Mouse (Mus musculus) heart, embryonic 14.5 days (tissue): ENCODE results near the gene Cobll1. TPM values are rescaled to one million over a fixed set of nuclear protein-coding genes. Genes with fewer than 3 reads are reported as not detected.

Experiments
- ATAC-seq: fragments of 200-750 bp; cut with Nextera tagmentation; 2 replicates; pipeline ENCODE4 v1.8.0; 2017; ENCODE audit warnings: low read depth, moderate TSS enrichment; ENCODE audit not compliant: insufficient number of reproducible peaks, insufficient read depth, low FRiP score
- H3K27ac ChIP-seq, 2 experiments: fragments of 200-500 bp in 1 of 2; fragments of 300-500 bp in 1 of 2; sonication (generic) in 1 of 2; replicated peaks in 1 of 2; 2 replicates each; pipeline ENCODE4 v1.5.1; 2012 to 2014; ENCODE audit warnings: low read depth in 2 of 2, low read length in 2 of 2, control low read depth in 1 of 2, mild to moderate bottlenecking in 1 of 2, mixed read lengths in 1 of 2; ENCODE audit not compliant: control insufficient read depth in 1 of 2, insufficient read depth in 1 of 2
- H3K27me3 ChIP-seq: fragments of 300-500 bp; sonication (generic); 2 replicates; pipeline ENCODE4 v1.6.1; 2014; ENCODE audit warnings: mild to moderate bottlenecking, low read length, control low read depth; ENCODE audit not compliant: control insufficient read depth, insufficient read depth
- H3K36me3 ChIP-seq: fragments of 300-500 bp; sonication (generic); 2 replicates; pipeline ENCODE4 v1.6.1; 2014; ENCODE audit warnings: mild to moderate bottlenecking, control low read depth, low read length, mixed read lengths; ENCODE audit not compliant: control insufficient read depth, insufficient read depth
- H3K4me1 ChIP-seq, 2 experiments: fragments of 200-500 bp in 1 of 2; fragments of 300-500 bp in 1 of 2; sonication (generic) in 1 of 2; 2 replicates each; pipeline ENCODE4 v1.6.1; 2012 to 2014; ENCODE audit warnings: low read length in 2 of 2, control low read depth in 1 of 2, mixed read lengths in 1 of 2; ENCODE audit not compliant: control insufficient read depth in 2 of 2, insufficient read depth in 2 of 2
- H3K4me2 ChIP-seq: fragments of 300-500 bp; sonication (generic); 2 replicates; pipeline ENCODE4 v1.6.1; 2014; ENCODE audit warnings: mild to moderate bottlenecking, low read length
- H3K4me3 ChIP-seq, 2 experiments: fragments of 200-500 bp in 1 of 2; fragments of 300-500 bp in 1 of 2; sonication (generic) in 1 of 2; 2 replicates each; pipeline ENCODE4 v1.5.1; 2012 to 2014; ENCODE audit warnings: low read length in 2 of 2, mild to moderate bottlenecking in 2 of 2, control low read depth in 1 of 2, low read depth in 1 of 2, moderate library complexity in 1 of 2; ENCODE audit not compliant: control insufficient read depth in 1 of 2, insufficient read depth in 1 of 2
- H3K9ac ChIP-seq: fragments of 300-500 bp; sonication (generic); 2 replicates; pipeline ENCODE4 v1.6.1; 2014; ENCODE audit warnings: mild to moderate bottlenecking, low read length
- H3K9me3 ChIP-seq: fragments of 300-500 bp; sonication (generic); 2 replicates; pipeline ENCODE4 v1.6.1; 2016; ENCODE audit warnings: low read length, control low read depth; ENCODE audit not compliant: control insufficient read depth
- WGBS: fragments of 180-500 bp; shearing (Covaris S2); extraction: QIAGEN DNeasy Blood & Tissue Kit; methylation state at CpG from one replicate; pipeline ENCODE4 v1.1.7; 2014; 5-methylcytosine and 5-hydroxymethylcytosine counted together
- polyA plus RNA-seq: library from polyadenylated mRNA; unstranded; fragments of >200 nt; fragmentation: Nextera tagmentation; extraction: Ambion mirVana; gene quantifications from 2 replicates; pipeline ENCODE4 v1.2.1, GENCODE M21; 2014

The Cobll1 gene
- polyA plus RNA-seq, 1 experiment from 2014 or later = 10.6 TPM

- Histone ChIP-seq H3K36me3 (no peaks in the 10 kb centered on the region), H3K4me1 (peaks cover 3 to 9% of the 10 kb centered on the region in 2 experiments; a peak in 3 of 4 replicates), H3K4me3 (no peak overlapping the region), H3K9ac (no peak overlapping the region), H3K9me3 (no peaks in the 10 kb centered on the region), H3K27ac (no peak overlapping the region), H3K4me2 (no peak overlapping the region), H3K27me3 (no peaks in the 10 kb centered on the region)
- 92% methylated on average over 5 of the region's 5 CpGs for WGBS
- no peak for ATAC-seq
Observed at GRCm38 (mm10) chr2:65170256-65170655, 68.9 kb downstream of the Cobll1 start.

- H3K4me1 ChIP-seq = no peaks in the 10 kb centered on the region
- H3K36me3 ChIP-seq = no peaks in the 10 kb centered on the region
- no peaks in the 10 kb centered on the region for H3K27me3 ChIP-seq
- H3K9ac ChIP-seq = no peak overlapping the region
- 75% methylated on average over 4 of the region's 4 CpGs for WGBS
- H3K27ac ChIP-seq = no peak overlapping the region
- no peak for ATAC-seq
- no peak overlapping the region for H3K4me2 ChIP-seq
- no peak overlapping the region for H3K4me3 ChIP-seq
- H3K9me3 ChIP-seq = no peaks in the 10 kb centered on the region
Observed at GRCm38 (mm10) chr2:65163990-65164389, 75.2 kb downstream of the Cobll1 start.

GRCm38 (mm10) chr2:65162625-65163024, 76.6 kb downstream of the Cobll1 start:
- no peak overlapping the region for H3K9ac ChIP-seq

GRCm38 (mm10) chr2:65161715-65162114, 77.5 kb downstream of the Cobll1 start:
- Histone ChIP-seq H3K27ac (no peak overlapping the region), H3K9me3 (no peaks in the 10 kb centered on the region), H3K4me2 (no peak overlapping the region), H3K36me3 (no peaks in the 10 kb centered on the region), H3K9ac (no peak overlapping the region), H3K4me1 (no peaks in the 10 kb centered on the region), H3K27me3 (no peaks in the 10 kb centered on the region), H3K4me3 (no peak overlapping the region)
- 62% methylated on average over 2 of the region's 2 CpGs for WGBS
- ATAC-seq = no peak

More at GRCm38 (mm10) chr2:65162625-65163024, 76.6 kb downstream of the Cobll1 start:
- Histone ChIP-seq H3K27me3 (no peaks in the 10 kb centered on the region), H3K4me2 (no peak overlapping the region), H3K4me3 (no peak overlapping the region), H3K9me3 (no peaks in the 10 kb centered on the region), H3K27ac (no peak overlapping the region), H3K36me3 (no peaks in the 10 kb centered on the region), H3K4me1 (no peaks in the 10 kb centered on the region)
- WGBS = 87% methylated on average over 5 of the region's 5 CpGs
- no peak for ATAC-seq

- Histone ChIP-seq H3K9me3 (no peaks in the 10 kb centered on the region), H3K4me3 (no peak overlapping the region), H3K4me2 (no peak overlapping the region), H3K27ac (no peak overlapping the region), H3K9ac (no peak overlapping the region), H3K4me1 (no peaks in the 10 kb centered on the region), H3K36me3 (no peaks in the 10 kb centered on the region), H3K27me3 (no peaks in the 10 kb centered on the region)
- no peak for ATAC-seq
- 86% methylated on average over 5 of the region's 5 CpGs for WGBS
Observed at GRCm38 (mm10) chr2:65157981-65158651, 81.1 kb downstream of the Cobll1 start.

- no peaks in the 10 kb centered on the region for H3K4me1 ChIP-seq
- no peaks in the 10 kb centered on the region for H3K9me3 ChIP-seq
- H3K4me3 ChIP-seq = no peak overlapping the region
- H3K4me2 ChIP-seq = no peak overlapping the region
- ATAC-seq = no peak
- H3K27me3 ChIP-seq = no peaks in the 10 kb centered on the region
- H3K27ac ChIP-seq = no peak overlapping the region
- WGBS = 83% methylated on average over 2 of the region's 2 CpGs
- H3K36me3 ChIP-seq = no peaks in the 10 kb centered on the region
- no peak overlapping the region for H3K9ac ChIP-seq
Observed at GRCm38 (mm10) chr2:65157325-65157724, 81.9 kb downstream of the Cobll1 start.

- ATAC-seq = no peak
- Histone ChIP-seq H3K27ac (no peak overlapping the region), H3K9ac (no peak overlapping the region), H3K27me3 (no peaks in the 10 kb centered on the region), H3K4me3 (no peak overlapping the region), H3K4me1 (no peaks in the 10 kb centered on the region), H3K4me2 (no peak overlapping the region), H3K36me3 (peaks cover 16% of the 10 kb centered on the region), H3K9me3 (no peaks in the 10 kb centered on the region)
- 86% methylated on average over 6 of the region's 6 CpGs for WGBS
Observed at GRCm38 (mm10) chr2:65148928-65149327, 90.3 kb downstream of the Cobll1 start.

GRCm38 (mm10) chr2:65147431-65147830, 91.8 kb downstream of the Cobll1 start:
- H3K9me3 ChIP-seq = 0 out of 2 replicates have a peak, but pooled peaks cover 5% of the 10 kb centered on the region
- WGBS = 77% methylated on average over 1 of the region's 1 CpGs
- no peak overlapping the region for H3K9ac ChIP-seq
- H3K27ac ChIP-seq = no peak overlapping the region
- no peak overlapping the region for H3K4me3 ChIP-seq
- H3K4me2 ChIP-seq = no peak overlapping the region
- H3K36me3 ChIP-seq = peaks cover 16% of the 10 kb centered on the region
- ATAC-seq = no peak
- H3K4me1 ChIP-seq = no peaks in the 10 kb centered on the region
- H3K27me3 ChIP-seq = no peaks in the 10 kb centered on the region
